Mouse (Mus musculus) ovary, postnatal 10 days (tissue): ENCODE results near the gene Ppp1cc.

ENCODE experiments used
- DNase-seq: peaks from one replicate; pipeline ENCODE4 v3.0.0; 2022; ENCODE audit warnings: low spot score

The Ppp1cc gene

DNA sequence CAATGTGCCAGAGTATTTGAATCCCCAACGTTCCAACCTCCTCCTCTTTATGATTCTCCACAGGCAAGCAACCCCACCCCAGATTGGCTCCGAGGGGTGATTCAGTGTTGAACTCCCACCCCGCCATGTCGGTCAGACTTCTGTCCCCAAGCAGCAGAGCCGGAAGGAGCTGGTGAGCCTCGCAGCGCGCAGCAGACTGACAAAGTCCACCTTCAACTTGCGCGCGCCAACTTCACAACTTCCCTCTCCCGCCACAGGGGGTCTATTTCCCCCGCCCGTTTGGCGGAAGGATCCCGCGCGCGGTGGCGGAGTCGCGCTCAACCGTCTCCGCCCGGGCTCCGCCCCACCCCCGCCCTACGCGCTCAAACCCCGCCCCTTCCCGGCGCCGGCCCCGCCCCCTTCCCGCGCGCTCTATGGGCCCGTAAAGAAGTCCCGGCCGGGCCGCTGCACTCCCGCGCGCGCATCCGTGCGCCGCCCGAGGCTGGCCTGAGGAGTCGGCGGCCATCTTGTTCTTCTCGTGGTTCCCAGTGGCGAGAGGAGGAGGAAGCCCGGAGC is at the start of gene Ppp1cc:
Gene Ppp1cc, plus strand, starts transcription at position 452 of the 555 bp plus-strand sequence.
- DNase-seq, result peak; percentile 79

DNA sequence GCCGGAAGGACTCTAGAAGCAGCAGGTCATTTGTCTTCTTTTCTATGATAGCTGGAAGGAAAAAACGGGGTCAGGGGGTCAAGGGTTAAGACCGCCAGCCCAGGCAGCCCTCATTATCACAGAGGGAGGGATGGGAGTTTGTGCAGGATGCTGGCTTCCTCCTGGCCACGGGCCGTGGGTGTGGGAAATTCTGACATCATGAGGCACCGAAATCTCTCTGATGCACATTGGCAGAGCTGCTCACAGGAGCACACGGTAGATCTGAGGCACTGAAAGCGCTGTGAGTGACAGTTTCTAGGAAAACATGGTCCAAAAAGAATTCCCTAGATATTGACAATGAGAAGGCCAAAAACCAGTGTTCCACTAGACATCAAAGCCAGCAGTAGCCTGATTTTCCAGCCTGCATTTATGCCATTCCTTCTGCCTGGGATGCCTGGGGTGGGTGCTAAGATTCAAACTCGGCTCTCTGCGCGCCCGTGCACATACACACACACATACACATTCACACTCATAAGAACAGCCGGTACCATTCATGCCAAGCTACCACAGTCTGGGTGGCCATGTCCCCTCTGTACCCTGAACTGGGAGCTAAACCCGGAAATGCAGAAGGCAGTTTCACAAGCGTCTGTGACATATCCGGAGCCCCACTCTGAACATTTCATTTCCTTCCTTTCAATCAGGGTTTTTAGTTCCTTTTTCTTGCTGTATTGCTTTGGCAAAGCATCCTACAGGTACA is 48.6 kb upstream of the Ppp1cc start:
- DNase-seq, result no peak

- no peak for DNase-seq
Measured at GRCm38 (mm10) chr5:122110625-122111024, 47.5 kb upstream of the Ppp1cc start.

GRCm38 (mm10) chr5:122111091-122111932 is 46.8 kb upstream of the Ppp1cc start:
- DNase-seq, result no peak

DNA sequence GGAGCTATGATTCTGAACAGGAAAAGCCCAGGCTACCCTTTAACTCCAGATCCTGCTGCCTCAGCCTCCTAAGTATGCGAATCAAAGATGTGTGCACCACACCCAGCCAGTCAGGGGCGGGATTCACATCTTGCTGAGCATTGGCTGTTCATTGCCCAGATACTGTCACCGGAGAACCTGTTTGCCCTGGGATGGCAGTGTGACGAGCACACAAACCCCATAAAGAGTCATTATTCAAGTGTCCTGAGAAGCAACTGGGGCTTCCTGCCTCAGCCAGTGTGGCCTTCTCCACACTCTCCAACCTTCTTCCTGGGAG is 46.2 kb upstream of the Ppp1cc start:
- no peak for DNase-seq

DNA sequence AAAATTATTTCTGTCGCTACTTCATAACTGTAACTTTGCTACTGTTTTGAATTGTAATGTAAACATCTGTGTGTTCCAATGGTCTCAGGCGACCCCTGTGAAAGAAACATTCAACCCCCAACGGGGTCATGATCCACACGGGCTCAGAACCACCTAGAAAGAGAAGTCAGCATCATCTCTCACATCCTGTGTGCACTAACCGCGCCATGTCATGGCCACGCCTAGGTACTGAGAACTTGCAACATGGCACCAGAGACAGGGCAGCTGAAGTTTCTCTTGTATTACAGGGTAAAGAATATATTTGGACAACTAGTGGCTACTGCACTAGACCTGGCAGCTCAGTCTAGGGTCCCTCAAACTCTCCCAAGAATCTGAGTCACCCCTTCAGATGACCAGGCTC is 44.6 kb upstream of the Ppp1cc start:
- no peak for DNase-seq

- DNase-seq, result no peak
Measured at GRCm38 (mm10) chr5:122114176-122114575, 43.9 kb upstream of the Ppp1cc start.

DNA sequence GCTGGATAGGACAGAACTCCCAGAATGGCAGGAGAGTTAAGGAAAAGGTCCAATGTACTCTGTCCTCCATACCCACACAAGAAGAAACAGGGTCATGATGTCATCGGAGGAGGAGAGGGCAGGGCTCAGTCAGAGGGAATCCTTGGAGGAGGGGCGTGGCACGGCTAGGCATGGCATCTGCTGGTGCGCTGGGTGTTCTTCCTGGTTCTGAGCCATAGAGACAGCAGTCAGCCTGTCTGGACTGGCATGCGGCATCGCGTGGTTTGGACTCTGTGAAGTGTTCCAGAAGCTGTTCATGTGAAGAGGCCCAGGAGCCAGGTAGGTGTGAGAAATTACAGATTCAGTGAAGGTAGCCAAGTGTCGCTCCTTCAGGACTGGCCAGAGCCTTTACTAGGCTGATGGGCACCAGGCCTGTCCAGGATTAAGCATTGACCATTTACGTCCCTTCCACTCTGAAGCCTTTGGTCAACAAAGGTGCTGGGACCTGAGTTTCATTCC is 42.8 kb upstream of the Ppp1cc start:
- DNase-seq, result no peak

DNA sequence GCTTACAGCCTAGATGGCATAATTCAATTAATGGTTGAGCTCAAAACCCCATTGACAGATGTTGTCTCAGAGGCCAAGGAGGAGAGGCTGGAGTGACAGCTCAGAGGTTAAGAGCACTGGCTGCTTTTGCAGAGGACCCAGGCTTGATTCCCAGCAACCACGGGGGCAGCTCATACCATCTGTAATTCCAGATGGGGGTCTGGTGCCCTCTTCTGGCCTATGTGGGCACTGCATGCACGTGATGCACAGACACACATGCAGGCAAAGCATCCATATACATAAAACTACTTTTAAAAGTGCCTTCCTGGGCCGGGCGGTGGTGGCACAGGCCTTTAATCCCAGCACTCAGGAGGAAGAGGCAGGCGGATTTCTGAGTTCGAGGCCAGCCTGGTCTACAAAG is 41.8 kb upstream of the Ppp1cc start:
- no peak for DNase-seq

- no peak for DNase-seq
Measured at GRCm38 (mm10) chr5:122125211-122125760, 32.8 kb upstream of the Ppp1cc start.

- no peak for DNase-seq
Measured at GRCm38 (mm10) chr5:122129068-122129655, 28.9 kb upstream of the Ppp1cc start.

DNA sequence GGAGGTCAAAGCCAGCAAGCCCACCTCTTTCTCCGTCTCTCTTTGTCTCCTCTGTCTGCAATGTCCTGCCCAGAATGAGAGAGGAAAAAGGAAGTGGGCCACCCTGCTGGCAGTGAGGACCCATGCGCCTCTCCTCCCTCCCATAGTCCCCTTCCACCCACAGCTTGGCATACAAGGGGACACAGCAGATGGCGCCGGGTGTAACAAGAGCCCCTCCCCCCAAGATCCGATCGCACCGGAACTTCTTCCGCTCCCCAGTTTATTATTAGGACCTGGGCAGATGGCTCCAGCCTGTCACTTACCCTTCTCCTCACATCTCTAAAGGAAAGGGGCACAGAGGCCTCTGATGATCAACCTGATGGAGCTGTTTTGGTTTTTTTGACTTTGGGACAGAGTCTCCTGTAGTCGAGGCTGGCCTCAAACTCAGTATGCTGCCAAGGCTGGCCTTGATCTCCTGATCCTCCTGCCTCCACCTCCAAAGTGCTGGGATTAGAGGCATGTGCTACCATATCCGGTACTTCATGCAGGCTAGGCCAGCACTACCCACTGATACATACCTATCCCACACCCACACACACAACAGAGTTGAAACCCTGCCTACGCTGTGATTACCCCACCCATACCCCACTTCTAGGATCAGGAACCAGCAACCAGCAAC is 27.6 kb upstream of the Ppp1cc start:
- no peak for DNase-seq

GRCm38 (mm10) chr5:122131076-122132051 is 26.7 kb upstream of the Ppp1cc start:
- peak; percentile 82 for DNase-seq

DNA sequence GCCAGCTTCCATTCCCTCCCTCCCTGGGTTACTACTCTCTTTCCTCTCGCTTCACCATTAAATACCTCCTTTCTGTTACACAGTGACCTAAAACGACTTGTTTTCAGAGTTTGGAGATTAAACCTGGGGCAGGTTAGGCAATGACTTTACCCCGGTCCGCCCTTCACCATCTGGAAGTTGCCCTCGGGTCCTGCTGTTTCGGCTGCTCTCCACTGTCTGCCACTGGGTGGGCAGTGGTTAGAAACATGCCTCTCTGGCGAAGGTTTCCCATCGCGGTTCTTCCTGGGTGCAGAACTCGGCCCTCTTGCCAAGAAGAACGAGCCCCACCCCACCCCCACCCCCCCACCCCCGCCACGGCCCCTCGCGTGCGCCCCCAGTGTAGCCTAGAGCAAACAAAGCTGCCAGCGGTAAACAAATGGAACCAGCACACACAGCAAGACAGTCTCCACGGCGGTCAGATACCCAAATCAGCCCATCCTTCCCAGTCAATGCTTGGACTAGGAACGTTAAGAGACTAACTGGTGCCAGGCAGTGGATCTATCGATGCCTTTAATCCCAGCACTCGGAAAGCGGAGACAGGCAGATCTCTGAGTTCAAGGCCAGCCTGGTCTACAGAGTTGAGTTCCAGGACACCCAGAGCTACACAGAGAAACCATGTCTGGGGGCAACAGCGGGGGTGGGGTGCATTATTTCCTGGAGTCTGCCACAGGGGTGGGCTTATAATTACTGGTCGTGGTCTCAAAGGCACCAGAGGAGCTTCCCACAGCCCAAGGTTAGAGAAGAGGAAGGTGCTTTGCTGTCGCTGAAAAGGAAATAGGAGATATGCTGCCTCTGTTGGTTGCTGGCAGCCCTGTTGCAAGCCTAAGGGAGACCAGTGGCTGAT is 25.7 kb upstream of the Ppp1cc start:
- DNase-seq, result no peak

- DNase-seq, result no peak
Measured at GRCm38 (mm10) chr5:122133050-122133389, 25.1 kb upstream of the Ppp1cc start.

DNA sequence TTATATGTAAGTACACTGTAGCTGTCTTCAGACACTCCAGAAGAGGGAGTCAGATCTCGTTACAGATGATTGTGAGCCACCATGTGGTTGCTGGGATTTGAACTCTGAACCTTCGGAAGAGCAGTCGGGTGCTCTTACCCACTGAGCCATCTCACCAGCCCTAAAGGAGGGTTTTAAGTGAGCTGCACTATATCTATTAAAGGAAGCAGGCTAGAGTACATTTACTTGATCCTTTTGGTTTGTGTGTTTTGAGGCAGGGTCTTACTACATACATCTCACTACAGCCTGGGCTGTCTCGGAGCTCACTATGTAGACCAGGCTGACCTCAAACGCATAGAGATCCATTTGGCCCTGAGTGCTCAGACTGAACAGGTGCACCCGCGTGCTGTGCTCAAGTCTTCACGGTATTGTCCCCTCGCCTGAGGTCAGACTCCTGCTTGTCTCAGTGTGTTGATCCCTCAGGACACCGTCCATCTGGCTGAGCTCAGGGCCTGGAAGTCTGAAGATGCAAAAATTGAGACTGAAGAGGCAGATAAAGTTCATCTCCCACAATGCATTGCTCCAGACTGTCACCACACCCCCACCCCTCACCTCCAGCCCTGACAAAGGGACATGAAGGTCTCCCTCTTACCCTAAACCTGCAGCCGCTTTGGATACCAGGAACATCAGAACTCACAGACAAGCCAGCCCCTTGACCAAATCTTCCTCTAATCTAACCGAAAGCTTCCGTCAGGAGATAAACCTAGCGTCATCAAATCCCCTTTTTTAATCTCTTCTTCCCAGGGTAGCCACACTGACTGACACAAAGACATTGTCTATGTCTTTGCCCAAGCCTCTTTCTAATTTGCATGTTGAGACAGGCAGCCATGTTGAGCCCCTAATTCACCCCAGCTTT is 23.4 kb upstream of the Ppp1cc start:
- no peak for DNase-seq

DNA sequence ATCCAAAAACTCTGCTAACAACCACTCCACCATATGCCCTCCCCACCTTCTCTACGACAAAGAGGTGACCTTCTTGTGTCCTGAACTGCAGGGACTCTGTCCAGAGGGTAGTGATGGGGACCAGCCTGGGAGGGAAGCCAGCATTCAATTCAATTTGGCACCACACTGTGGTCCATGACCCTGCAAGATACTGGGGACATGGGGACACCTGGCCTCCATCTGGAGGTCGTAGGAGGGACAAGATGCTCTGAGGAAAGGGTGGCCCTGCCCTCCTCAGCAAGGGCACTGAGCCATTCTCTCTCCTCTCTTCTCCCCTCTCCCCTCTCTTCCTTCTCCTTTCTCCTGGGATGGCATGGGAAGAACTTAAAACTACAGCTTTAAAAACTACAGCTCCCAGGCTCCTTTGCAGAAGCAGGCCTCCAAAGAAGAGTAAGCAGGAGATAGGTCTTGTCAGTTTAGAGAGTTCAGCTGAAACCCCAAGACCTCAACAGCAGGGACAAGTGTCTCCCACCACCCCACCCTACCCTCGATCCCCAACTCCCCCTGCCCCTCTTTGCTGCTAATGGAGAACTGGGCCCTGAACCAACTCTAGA is 22.7 kb upstream of the Ppp1cc start:
- no peak for DNase-seq
